Mouse (Mus musculus): ENCODE results near the gene Kdsr. TPM values are rescaled to one million over a fixed set of nuclear protein-coding genes. Genes with fewer than 3 reads are reported as not detected.
A peak's percentile ranks its signal among the peaks of the same experiment; 100 is the strongest.

The Kdsr gene
- polyA plus RNA-seq, 1 experiment from 2014 or later = 9.8 TPM

- peak overlapping the region; percentile 97 for H3K4me2 ChIP-seq (ENCODE audit: low read length)
- peak overlapping the region; percentile 88 to 92 for H3K27ac ChIP-seq (replicated peaks in 1 of 2; ENCODE audit: control insufficient read depth in 1 of 2, insufficient read depth in 1 of 2, low read depth in 2 of 2, low read length in 2 of 2)
- ATAC-seq (ENCODE audit: insufficient number of reproducible peaks, insufficient read depth, low FRiP score, low read depth) = peak; percentile 64
- WGBS = 1% methylated on average over 34 of the region's 34 CpGs
- H3K27me3 ChIP-seq (ENCODE audit: control insufficient read depth, insufficient read depth, low read length) = no peaks in the 10 kb centered on the region
- no peaks in the 10 kb centered on the region for H3K9me3 ChIP-seq (ENCODE audit: control insufficient read depth, low read length)
- peaks cover 7% of the 10 kb centered on the region; the same call in 1 of the 2 replicates for H3K36me3 ChIP-seq (ENCODE audit: control insufficient read depth, insufficient read depth, low read length)
- peaks cover 2 to 10% of the 10 kb centered on the region in 2 experiments for H3K4me1 ChIP-seq (ENCODE audit: control insufficient read depth in 2 of 2, insufficient read depth in 2 of 2, low read length in 2 of 2)
- peak overlapping the region; percentile 61 to 73 for H3K4me3 ChIP-seq (ENCODE audit: control insufficient read depth in 1 of 2, insufficient read depth in 1 of 2, low read depth in 1 of 2, low read length in 2 of 2)
- peak overlapping the region; percentile 79 for H3K9ac ChIP-seq (ENCODE audit: low read length)
These were observed 574 bp downstream of the Kdsr start for GRCm38 (mm10) chr1:106758734-106759571.

GRCm38 (mm10) chr1:106756633-106757032 lies 2.9 kb downstream of the Kdsr start:
- ATAC-seq (ENCODE audit: insufficient number of reproducible peaks, insufficient read depth, low FRiP score, low read depth) = no peak
- H3K4me3 ChIP-seq (ENCODE audit: control insufficient read depth in 1 of 2, insufficient read depth in 1 of 2, low read depth in 1 of 2, low read length in 2 of 2) = no peak overlapping the region
- H3K27ac ChIP-seq (replicated peaks in 1 of 2; ENCODE audit: control insufficient read depth in 1 of 2, insufficient read depth in 1 of 2, low read depth in 2 of 2, low read length in 2 of 2) = no peak overlapping the region

GRCm38 (mm10) chr1:106752013-106752412 lies 7.5 kb downstream of the Kdsr start:
- ATAC-seq (ENCODE audit: insufficient number of reproducible peaks, insufficient read depth, low FRiP score, low read depth) = no peak
- Histone ChIP-seq H3K36me3 (ENCODE audit: control insufficient read depth, insufficient read depth, low read length) (peaks cover 35% of the 10 kb centered on the region), H3K27me3 (ENCODE audit: control insufficient read depth, insufficient read depth, low read length) (no peaks in the 10 kb centered on the region), H3K9ac (ENCODE audit: low read length) (no peak overlapping the region), H3K27ac (replicated peaks in 1 of 2; ENCODE audit: control insufficient read depth in 1 of 2, insufficient read depth in 1 of 2, low read depth in 2 of 2, low read length in 2 of 2) (no peak overlapping the region), H3K4me3 (ENCODE audit: control insufficient read depth in 1 of 2, insufficient read depth in 1 of 2, low read depth in 1 of 2, low read length in 2 of 2) (no peak overlapping the region), H3K4me1 (ENCODE audit: control insufficient read depth in 2 of 2, insufficient read depth in 2 of 2, low read length in 2 of 2) (no peaks in the 10 kb centered on the region), H3K9me3 (ENCODE audit: control insufficient read depth, low read length) (no peaks in the 10 kb centered on the region), H3K4me2 (ENCODE audit: low read length) (no peak overlapping the region)
- 93% methylated on average over 5 of the region's 5 CpGs for WGBS

More at GRCm38 (mm10) chr1:106756633-106757032, 2.9 kb downstream of the Kdsr start:
- Histone ChIP-seq H3K27me3 (ENCODE audit: control insufficient read depth, insufficient read depth, low read length) (no peaks in the 10 kb centered on the region), H3K4me2 (ENCODE audit: low read length) (no peak overlapping the region), H3K36me3 (ENCODE audit: control insufficient read depth, insufficient read depth, low read length) (peaks cover 16% of the 10 kb centered on the region), H3K9ac (ENCODE audit: low read length) (no peak overlapping the region), H3K9me3 (ENCODE audit: control insufficient read depth, low read length) (no peaks in the 10 kb centered on the region), H3K4me1 (ENCODE audit: control insufficient read depth in 2 of 2, insufficient read depth in 2 of 2, low read length in 2 of 2) (peaks cover 2 to 10% of the 10 kb centered on the region in 2 experiments)
- 65% methylated on average over 4 of the region's 4 CpGs for WGBS

- H3K27ac ChIP-seq (replicated peaks in 1 of 2; ENCODE audit: control insufficient read depth in 1 of 2, insufficient read depth in 1 of 2, low read depth in 2 of 2, low read length in 2 of 2) = no peak overlapping the region
- no peaks in the 10 kb centered on the region for H3K9me3 ChIP-seq (ENCODE audit: control insufficient read depth, low read length)
- peaks cover 47% of the 10 kb centered on the region for H3K36me3 ChIP-seq (ENCODE audit: control insufficient read depth, insufficient read depth, low read length)
- H3K4me3 ChIP-seq (ENCODE audit: control insufficient read depth in 1 of 2, insufficient read depth in 1 of 2, low read depth in 1 of 2, low read length in 2 of 2) = no peak overlapping the region
- WGBS = 51% methylated on average over 1 of the region's 1 CpGs
- no peak for ATAC-seq (ENCODE audit: insufficient number of reproducible peaks, insufficient read depth, low FRiP score, low read depth)
- no peak overlapping the region for H3K9ac ChIP-seq (ENCODE audit: low read length)
- no peak overlapping the region for H3K4me2 ChIP-seq (ENCODE audit: low read length)
- H3K4me1 ChIP-seq (ENCODE audit: control insufficient read depth in 2 of 2, insufficient read depth in 2 of 2, low read length in 2 of 2) = no peaks in the 10 kb centered on the region
- no peaks in the 10 kb centered on the region for H3K27me3 ChIP-seq (ENCODE audit: control insufficient read depth, insufficient read depth, low read length)
These were observed 8.9 kb downstream of the Kdsr start for GRCm38 (mm10) chr1:106750656-106751055.

- Histone ChIP-seq H3K27ac (replicated peaks in 1 of 2; ENCODE audit: control insufficient read depth in 1 of 2, insufficient read depth in 1 of 2, low read depth in 2 of 2, low read length in 2 of 2) (no peak overlapping the region), H3K4me2 (ENCODE audit: low read length) (no peak overlapping the region), H3K9ac (ENCODE audit: low read length) (no peak overlapping the region), H3K36me3 (ENCODE audit: control insufficient read depth, insufficient read depth, low read length) (peaks cover 45% of the 10 kb centered on the region), H3K27me3 (ENCODE audit: control insufficient read depth, insufficient read depth, low read length) (no peaks in the 10 kb centered on the region), H3K4me1 (ENCODE audit: control insufficient read depth in 2 of 2, insufficient read depth in 2 of 2, low read length in 2 of 2) (no peaks in the 10 kb centered on the region), H3K4me3 (ENCODE audit: control insufficient read depth in 1 of 2, insufficient read depth in 1 of 2, low read depth in 1 of 2, low read length in 2 of 2) (no peak overlapping the region), H3K9me3 (ENCODE audit: control insufficient read depth, low read length) (no peaks in the 10 kb centered on the region)
- ATAC-seq (ENCODE audit: insufficient number of reproducible peaks, insufficient read depth, low FRiP score, low read depth) = no peak
- 86% methylated on average over 6 of the region's 6 CpGs for WGBS
These were observed 10.8 kb downstream of the Kdsr start for GRCm38 (mm10) chr1:106748555-106749315.

GRCm38 (mm10) chr1:106742980-106743379 lies 16.5 kb downstream of the Kdsr start:
- no peak overlapping the region for H3K9ac ChIP-seq (ENCODE audit: low read length)
- H3K4me2 ChIP-seq (ENCODE audit: low read length) = no peak overlapping the region
- peaks cover 60% of the 10 kb centered on the region for H3K36me3 ChIP-seq (ENCODE audit: control insufficient read depth, insufficient read depth, low read length)
- H3K4me1 ChIP-seq (ENCODE audit: control insufficient read depth in 2 of 2, insufficient read depth in 2 of 2, low read length in 2 of 2) = no peaks in the 10 kb centered on the region
- H3K9me3 ChIP-seq (ENCODE audit: control insufficient read depth, low read length) = no peaks in the 10 kb centered on the region
- no peak for ATAC-seq (ENCODE audit: insufficient number of reproducible peaks, insufficient read depth, low FRiP score, low read depth)
- no peak overlapping the region for H3K27ac ChIP-seq (replicated peaks in 1 of 2; ENCODE audit: control insufficient read depth in 1 of 2, insufficient read depth in 1 of 2, low read depth in 2 of 2, low read length in 2 of 2)
- H3K27me3 ChIP-seq (ENCODE audit: control insufficient read depth, insufficient read depth, low read length) = no peaks in the 10 kb centered on the region
- no peak overlapping the region for H3K4me3 ChIP-seq (ENCODE audit: control insufficient read depth in 1 of 2, insufficient read depth in 1 of 2, low read depth in 1 of 2, low read length in 2 of 2)
- WGBS = 95% methylated on average over 6 of the region's 6 CpGs

- no peak for ATAC-seq (ENCODE audit: insufficient number of reproducible peaks, insufficient read depth, low FRiP score, low read depth)
- H3K9ac ChIP-seq (ENCODE audit: low read length) = no peak overlapping the region
- 85% methylated on average over 4 of the region's 4 CpGs for WGBS
- H3K27ac ChIP-seq (replicated peaks in 1 of 2; ENCODE audit: control insufficient read depth in 1 of 2, insufficient read depth in 1 of 2, low read depth in 2 of 2, low read length in 2 of 2) = no peak overlapping the region
- H3K4me1 ChIP-seq (ENCODE audit: control insufficient read depth in 2 of 2, insufficient read depth in 2 of 2, low read length in 2 of 2) = no peaks in the 10 kb centered on the region
- no peak overlapping the region for H3K4me3 ChIP-seq (ENCODE audit: control insufficient read depth in 1 of 2, insufficient read depth in 1 of 2, low read depth in 1 of 2, low read length in 2 of 2)
- no peaks in the 10 kb centered on the region for H3K27me3 ChIP-seq (ENCODE audit: control insufficient read depth, insufficient read depth, low read length)
- no peak overlapping the region for H3K4me2 ChIP-seq (ENCODE audit: low read length)
- H3K36me3 ChIP-seq (ENCODE audit: control insufficient read depth, insufficient read depth, low read length) = peaks cover 58% of the 10 kb centered on the region
- H3K9me3 ChIP-seq (ENCODE audit: control insufficient read depth, low read length) = no peaks in the 10 kb centered on the region
These were observed 18.8 kb downstream of the Kdsr start for GRCm38 (mm10) chr1:106740735-106741134.
